Mouse (Mus musculus): Measurements from ENCODE around the gene Gm3448. TPM values are rescaled to one million over a fixed set of nuclear protein-coding genes. Genes with fewer than 3 reads are reported as not detected.
"Not testable (repeated sequence)": the region's sequence is repeated elsewhere in the genome, so short reads cannot be mapped to it uniquely, and the experiment has no call there.

Gm3448 gene
- 5.7 and 5.8 TPM in 2 replicates for polyA plus RNA-seq (2015; fragmentation: Nextera tagmentation; extraction: Ambion mirVana)

DNA sequence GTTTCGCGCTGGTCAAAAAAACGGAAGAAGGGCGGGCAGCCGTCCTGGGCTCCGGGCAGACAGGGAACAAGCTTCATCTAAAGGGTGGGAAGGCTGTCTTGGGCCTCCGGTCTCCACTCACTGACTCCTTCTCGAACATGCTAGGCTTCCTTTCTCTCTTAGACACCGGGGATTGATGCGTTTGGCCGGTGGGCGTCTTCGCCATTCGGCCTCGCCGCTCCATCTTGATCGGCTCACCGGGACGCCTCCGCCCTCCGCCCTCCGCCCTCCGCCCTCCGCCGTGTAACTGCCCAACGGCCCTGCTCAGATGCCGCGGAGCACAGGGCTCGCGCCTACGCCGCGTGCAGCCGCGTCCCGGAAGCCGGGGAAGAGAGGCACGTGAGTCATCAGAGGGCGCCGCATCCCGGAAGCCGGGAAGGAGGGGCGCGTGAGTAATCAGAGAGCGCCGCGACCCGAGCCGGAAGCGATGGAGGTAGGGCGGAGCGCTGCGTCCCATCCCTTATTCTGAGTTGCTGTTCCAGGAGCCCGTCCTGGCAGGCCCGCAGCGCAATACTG is at the start of gene Gm3448, which contains the start of the genes Ermard and Tcte3:
TSS of gene Gm3448 (minus strand) at position 363 of the 555 bp plus-strand sequence.
TSS of gene Ermard (plus strand) at position 34 of the 555 bp plus-strand sequence.
TSS of gene Tcte3 (minus strand) at position 314 of the 555 bp plus-strand sequence.
- H3K36me3 ChIP-seq; H3K4me1 ChIP-seq (replicated peaks); H3K27ac ChIP-seq; H3K4me2 ChIP-seq (replicated peaks); H3K9me3 ChIP-seq; H3K27me3 ChIP-seq; H3K9ac ChIP-seq (replicated peaks): not testable (repeated sequence)
- peak; percentile 99 for ATAC-seq
- 0% methylated on average over 15 of the region's 56 CpGs for WGBS
- H3K4me3 ChIP-seq (replicated peaks): 0 out of 2 replicates have a peak within 1 kb of the TSS, but pooled peaks have one; percentile 21

DNA sequence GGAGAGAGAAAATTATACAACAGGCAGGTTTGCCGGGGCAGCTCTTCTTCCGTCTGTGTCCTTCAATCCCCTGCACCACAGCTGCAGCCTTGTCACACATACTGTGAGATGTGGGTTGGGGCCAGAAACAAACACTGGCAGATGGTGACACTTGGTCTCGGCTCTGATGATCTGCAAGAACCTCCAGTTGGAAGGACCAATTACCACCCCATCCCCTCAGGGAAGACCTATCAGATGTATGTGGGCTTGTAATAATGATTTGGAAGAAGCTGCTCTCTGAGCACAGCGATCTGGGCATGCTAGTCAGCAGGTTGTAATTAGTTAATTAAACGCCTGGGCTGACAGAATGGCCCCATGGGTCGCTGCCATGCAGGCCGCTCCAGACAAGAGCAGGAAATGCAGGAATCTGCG is 47.3 kb upstream of the Gm3448 start:
- Histone ChIP-seq H3K4me1 (replicated peaks) (peaks cover 19% of the 10 kb centered on the region), H3K4me3 (replicated peaks) (no peak overlapping the region), H3K4me2 (replicated peaks) (no peak overlapping the region), H3K9ac (replicated peaks) (no peak overlapping the region), H3K27ac (peak overlapping the region; percentile 71), H3K9me3 (no peaks in the 10 kb centered on the region), H3K27me3 (no peaks in the 10 kb centered on the region), H3K36me3 (no peaks in the 10 kb centered on the region)
- peak; percentile 78 for ATAC-seq
- WGBS: 17% methylated on average over 8 of the region's 8 CpGs

DNA sequence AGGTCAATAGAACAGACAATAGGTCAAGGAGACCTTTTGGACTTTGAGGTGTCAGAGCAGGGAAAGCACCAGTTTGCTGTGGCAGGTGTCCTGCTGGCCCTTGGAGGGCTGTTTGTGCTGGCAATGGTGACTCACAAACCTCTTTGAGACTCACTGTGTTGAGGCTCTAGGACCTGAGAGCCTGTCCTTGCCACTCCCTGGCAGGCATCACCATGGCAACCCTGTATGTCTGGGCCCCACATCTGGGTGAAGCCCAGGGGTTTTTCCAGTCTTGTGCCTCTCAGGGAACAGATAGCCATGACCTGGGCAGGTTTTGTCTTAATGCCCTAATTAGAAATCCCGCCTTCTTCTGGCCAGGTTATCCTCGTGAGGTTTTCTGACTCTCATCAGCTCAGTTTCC is 46.8 kb upstream of the Gm3448 start:
- Histone ChIP-seq H3K27ac (peak overlapping the region; percentile 71), H3K4me3 (replicated peaks) (no peak overlapping the region), H3K4me2 (replicated peaks) (no peak overlapping the region; the same call in 1 of the 2 replicates), H3K36me3 (no peaks in the 10 kb centered on the region), H3K27me3 (no peaks in the 10 kb centered on the region), H3K4me1 (replicated peaks) (peaks cover 17% of the 10 kb centered on the region), H3K9me3 (no peaks in the 10 kb centered on the region), H3K9ac (replicated peaks) (no peak overlapping the region; the same call in 1 of the 2 replicates)
- ATAC-seq: peak; percentile 58
- WGBS: 18% methylated on average over 2 of the region's 2 CpGs

DNA sequence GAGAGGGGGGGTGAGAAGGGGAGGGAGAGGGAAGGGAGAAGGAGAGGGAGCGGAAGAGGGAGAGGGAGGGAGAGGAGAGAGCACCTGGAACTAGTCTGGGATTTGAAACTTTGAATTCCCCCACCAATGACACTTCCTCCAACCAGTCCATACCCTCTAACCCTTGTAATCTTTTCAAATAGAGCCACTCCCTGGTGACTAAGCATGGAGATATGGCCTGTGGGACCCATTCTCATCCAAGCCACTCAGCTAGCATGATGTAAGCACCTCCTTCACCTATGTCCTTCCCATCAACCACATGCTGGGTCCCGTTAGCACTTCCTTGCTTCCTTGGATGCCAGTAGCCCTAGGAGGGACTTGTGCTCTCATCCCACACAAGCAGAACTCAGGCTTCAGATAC is 43.7 kb upstream of the Gm3448 start:
- ATAC-seq: no peak
- Histone ChIP-seq H3K4me2 (replicated peaks) (no peak overlapping the region), H3K27ac (no peak overlapping the region), H3K36me3 (no peaks in the 10 kb centered on the region), H3K4me1 (replicated peaks) (peaks cover 17% of the 10 kb centered on the region), H3K9me3 (no peaks in the 10 kb centered on the region), H3K9ac (replicated peaks) (no peak overlapping the region), H3K4me3 (replicated peaks) (no peak overlapping the region), H3K27me3 (no peaks in the 10 kb centered on the region)
- WGBS: 77% methylated on average over 2 of the region's 2 CpGs

DNA sequence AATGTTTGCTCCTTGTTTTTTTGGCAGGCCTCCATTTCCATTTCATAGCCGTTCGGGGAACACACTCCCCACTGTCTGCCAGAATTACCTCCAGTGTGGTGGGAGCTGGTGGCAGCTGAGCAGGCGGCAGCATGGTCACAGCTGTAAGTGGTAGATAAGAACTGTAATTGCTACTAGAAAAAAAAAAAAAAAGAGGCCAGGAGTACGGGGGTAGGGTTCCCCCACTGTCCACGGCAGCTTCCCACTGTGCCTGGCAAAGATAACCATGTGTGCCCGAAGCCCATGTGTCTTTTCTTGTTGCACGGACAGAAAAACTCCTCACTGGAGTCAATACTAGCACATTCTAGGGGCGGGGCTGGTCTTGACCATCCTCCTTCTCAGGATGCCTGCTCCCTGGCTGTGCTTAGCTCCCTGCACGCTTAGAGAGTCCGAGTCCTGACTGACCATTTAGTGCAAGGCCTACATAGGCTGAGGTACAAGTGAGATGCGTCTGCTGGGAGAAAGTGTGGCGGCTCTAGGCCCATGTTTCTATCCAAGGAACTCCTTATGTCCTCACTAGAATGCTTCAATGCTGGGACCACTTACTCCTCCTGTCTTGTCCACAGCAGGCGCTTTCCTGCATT is 43.0 kb upstream of the Gm3448 start:
- ATAC-seq: peak; percentile 43
- Histone ChIP-seq H3K27me3 (no peaks in the 10 kb centered on the region; the same call in 1 of the 2 replicates), H3K4me1 (replicated peaks) (peaks cover 17% of the 10 kb centered on the region), H3K36me3 (no peaks in the 10 kb centered on the region), H3K4me3 (replicated peaks) (no peak overlapping the region), H3K4me2 (replicated peaks) (no peak overlapping the region), H3K9ac (replicated peaks) (no peak overlapping the region), H3K9me3 (no peaks in the 10 kb centered on the region), H3K27ac (no peak overlapping the region)
- WGBS: 74% methylated on average over 13 of the region's 13 CpGs

DNA sequence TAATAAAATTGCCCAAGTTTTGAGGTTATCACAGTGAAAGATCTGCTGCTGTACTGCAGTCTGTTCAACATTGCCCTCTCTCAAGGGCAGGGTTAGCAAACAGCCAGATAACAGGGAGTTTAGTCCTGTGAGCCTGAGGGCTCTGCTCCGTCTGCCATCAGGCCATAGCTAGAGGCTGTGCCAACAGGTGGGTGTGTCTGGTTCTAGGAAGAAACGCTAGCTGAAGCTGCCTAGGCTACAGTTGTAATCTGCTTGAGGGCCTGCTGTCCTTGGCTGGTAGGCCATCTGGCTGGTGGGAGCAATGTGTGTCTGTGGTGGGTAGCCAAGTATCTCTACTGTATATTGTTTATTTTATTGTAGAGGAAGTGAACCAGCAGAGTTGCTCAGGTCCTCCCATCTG is 36.2 kb upstream of the Gm3448 start:
- H3K4me3 ChIP-seq (replicated peaks): no peak overlapping the region

DNA sequence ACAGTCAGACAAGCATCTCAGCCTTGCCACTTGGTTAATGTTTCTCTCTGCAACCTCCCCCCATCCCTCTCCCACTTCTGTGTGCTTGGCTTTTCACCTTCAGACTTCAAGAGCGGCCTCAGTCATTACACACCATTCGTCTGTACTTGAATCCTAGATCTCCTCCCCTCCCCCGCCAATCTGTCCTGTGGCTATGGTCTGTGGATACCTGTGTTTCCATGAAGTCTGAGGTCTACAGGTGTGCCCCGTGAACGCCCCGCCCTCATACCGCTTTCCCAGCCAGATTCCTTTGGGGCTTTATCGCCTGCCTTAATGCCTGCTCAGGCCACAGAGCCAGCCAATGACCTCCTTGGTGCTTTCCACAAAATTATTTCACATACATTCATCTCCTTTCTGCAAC is 33.7 kb upstream of the Gm3448 start:
- Histone ChIP-seq H3K36me3 (no peaks in the 10 kb centered on the region), H3K4me3 (replicated peaks) (no peak overlapping the region), H3K4me2 (replicated peaks) (no peak overlapping the region), H3K9me3 (no peaks in the 10 kb centered on the region), H3K4me1 (replicated peaks) (0 out of 2 replicates have a peak, but pooled peaks cover 2% of the 10 kb centered on the region), H3K27me3 (peaks cover 4% of the 10 kb centered on the region; the same call in 1 of the 2 replicates), H3K9ac (replicated peaks) (no peak overlapping the region), H3K27ac (no peak overlapping the region)
- WGBS: 88% methylated on average over 8 of the region's 8 CpGs
- no peak for ATAC-seq

More for the DNA sequence above, 36.2 kb upstream of the Gm3448 start:
- no peaks in the 10 kb centered on the region for H3K9me3 ChIP-seq
- no peak overlapping the region for H3K9ac ChIP-seq (replicated peaks)
- WGBS: 60% methylated on average over 2 of the region's 2 CpGs
- ATAC-seq: no peak
- 0 out of 2 replicates have a peak, but pooled peaks cover 2% of the 10 kb centered on the region for H3K4me1 ChIP-seq (replicated peaks)
- H3K27me3 ChIP-seq: peaks cover 4% of the 10 kb centered on the region; the same call in 1 of the 2 replicates
- H3K27ac ChIP-seq: no peak overlapping the region
- no peak overlapping the region for H3K4me2 ChIP-seq (replicated peaks)
- H3K36me3 ChIP-seq: no peaks in the 10 kb centered on the region

DNA sequence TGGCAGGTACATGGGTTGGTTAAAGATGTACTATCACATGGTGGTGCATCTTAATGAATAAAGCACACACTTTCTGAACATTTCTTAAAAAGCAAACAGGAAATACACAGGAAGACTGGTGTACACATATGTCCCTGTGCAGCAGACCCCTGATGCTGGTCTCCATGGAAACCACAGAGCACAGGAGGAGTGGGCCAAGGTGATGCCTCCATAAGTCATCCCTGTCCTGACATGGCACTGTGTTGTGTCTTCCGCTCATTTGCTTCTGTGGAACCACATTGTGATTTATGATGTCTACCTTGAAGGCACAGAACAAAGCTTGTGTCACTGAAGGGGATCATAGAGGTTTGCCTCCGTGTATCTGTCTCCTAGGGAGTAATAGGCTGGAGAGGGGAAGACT is 30.9 kb upstream of the Gm3448 start:
- ATAC-seq: no peak
- no peak overlapping the region for H3K27ac ChIP-seq
- H3K27me3 ChIP-seq: peaks cover 4% of the 10 kb centered on the region; the same call in 1 of the 2 replicates
- 0 out of 2 replicates have a peak, but pooled peaks cover 2% of the 10 kb centered on the region for H3K4me1 ChIP-seq (replicated peaks)
- H3K4me2 ChIP-seq (replicated peaks): no peak overlapping the region
- H3K4me3 ChIP-seq (replicated peaks): no peak overlapping the region
- no peaks in the 10 kb centered on the region for H3K9me3 ChIP-seq
- H3K36me3 ChIP-seq: no peaks in the 10 kb centered on the region
- H3K9ac ChIP-seq (replicated peaks): no peak overlapping the region; the same call in 1 of the 2 replicates
- 94% methylated on average over 2 of the region's 2 CpGs for WGBS

DNA sequence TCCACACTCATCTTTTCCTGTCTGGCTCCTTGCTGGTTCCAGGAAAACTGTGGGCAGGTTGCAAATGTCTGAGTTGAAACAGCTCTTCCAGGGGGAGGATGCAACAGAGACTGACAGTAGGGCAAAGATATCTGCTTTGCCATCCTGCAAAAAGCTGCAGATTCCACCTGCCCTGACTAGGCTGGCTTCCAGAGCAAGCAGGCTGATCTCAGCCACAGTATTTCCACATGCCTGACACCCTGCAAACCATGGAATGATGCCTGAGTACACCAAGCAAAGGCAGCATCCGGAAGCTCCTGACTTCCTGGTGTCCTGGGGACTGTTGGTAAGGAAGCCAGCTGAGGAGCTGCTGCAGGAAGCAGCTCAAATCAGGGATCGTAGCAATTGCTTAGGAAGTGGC is 27.8 kb upstream of the Gm3448 start:
- Histone ChIP-seq H3K4me3 (replicated peaks) (no peak overlapping the region), H3K4me1 (replicated peaks) (peaks cover 8% of the 10 kb centered on the region), H3K36me3 (peaks cover 3% of the 10 kb centered on the region; the same call in 1 of the 2 replicates), H3K9ac (replicated peaks) (no peak overlapping the region), H3K4me2 (replicated peaks) (no peak overlapping the region), H3K27me3 (peaks cover 4% of the 10 kb centered on the region; the same call in 1 of the 2 replicates), H3K9me3 (no peaks in the 10 kb centered on the region), H3K27ac (no peak overlapping the region)
- no peak for ATAC-seq
- WGBS: 81% methylated on average over 2 of the region's 2 CpGs

DNA sequence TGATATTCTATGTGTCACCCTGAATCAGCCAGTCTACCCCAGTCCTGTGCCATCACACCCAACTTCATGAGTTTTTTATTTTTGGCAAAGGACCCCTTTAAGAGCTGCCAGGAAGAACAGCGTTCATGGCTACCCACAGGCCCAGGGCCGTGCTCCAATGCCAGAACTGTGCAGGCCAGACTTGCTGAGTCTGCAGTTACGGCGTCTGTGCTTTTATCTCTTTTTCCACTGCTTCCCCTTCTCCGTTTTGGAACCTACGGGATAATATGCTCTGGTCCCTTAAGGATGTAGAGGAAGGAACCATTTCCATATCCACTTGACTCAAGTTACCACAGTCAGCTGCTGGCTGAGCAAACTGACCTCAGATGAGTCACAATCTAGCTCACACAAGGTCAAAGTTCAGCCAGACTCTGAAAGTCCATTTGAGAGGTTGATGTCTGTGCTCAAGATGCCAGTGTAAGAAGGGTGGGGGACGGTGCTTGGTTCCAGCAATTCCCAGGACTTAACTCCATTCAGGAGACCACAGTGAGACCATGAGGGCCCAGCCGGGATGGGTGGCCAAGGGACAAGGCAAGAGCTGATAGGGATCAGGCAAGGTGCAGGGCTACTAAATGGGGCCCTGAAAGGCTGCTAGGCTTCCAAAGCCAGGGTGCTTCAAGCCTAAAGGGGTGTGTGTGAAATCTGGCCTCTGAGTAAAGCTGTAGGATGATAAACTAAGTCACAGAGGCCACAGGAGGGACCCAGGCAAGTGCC is 26.9 kb upstream of the Gm3448 start:
- no peak overlapping the region for H3K4me3 ChIP-seq (replicated peaks)
- no peaks in the 10 kb centered on the region for H3K9me3 ChIP-seq
- 81% methylated on average over 8 of the region's 8 CpGs for WGBS
- H3K36me3 ChIP-seq: peaks cover 12% of the 10 kb centered on the region
- no peak overlapping the region for H3K27ac ChIP-seq
- ATAC-seq: no peak
- no peak overlapping the region for H3K9ac ChIP-seq (replicated peaks)
- peaks cover 8% of the 10 kb centered on the region for H3K4me1 ChIP-seq (replicated peaks)
- peaks cover 4% of the 10 kb centered on the region; the same call in 1 of the 2 replicates for H3K27me3 ChIP-seq
- H3K4me2 ChIP-seq (replicated peaks): no peak overlapping the region

DNA sequence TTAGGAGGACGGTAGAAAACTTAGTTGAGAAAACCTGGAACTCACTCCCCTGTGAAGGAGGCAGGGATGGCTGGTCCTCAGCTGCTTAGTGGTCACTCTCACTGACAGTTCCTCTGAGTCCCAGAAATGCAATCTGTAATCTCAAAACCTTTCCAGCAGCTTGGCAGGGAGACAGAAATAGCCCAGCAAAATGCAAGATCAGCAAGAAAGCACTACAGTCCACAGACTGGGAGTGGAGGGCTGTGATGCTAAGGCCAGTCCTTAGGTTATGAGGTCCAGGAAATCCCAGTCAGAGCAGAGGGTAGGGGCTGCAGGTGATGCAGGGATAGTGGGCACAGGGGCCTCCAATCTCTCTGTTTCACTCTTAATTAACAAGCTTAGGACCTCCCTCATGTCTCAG is 25.6 kb upstream of the Gm3448 start:
- no peak overlapping the region for H3K27ac ChIP-seq
- no peak overlapping the region for H3K9ac ChIP-seq (replicated peaks)
- WGBS: 67% methylated on average over 1 of the region's 1 CpGs

DNA sequence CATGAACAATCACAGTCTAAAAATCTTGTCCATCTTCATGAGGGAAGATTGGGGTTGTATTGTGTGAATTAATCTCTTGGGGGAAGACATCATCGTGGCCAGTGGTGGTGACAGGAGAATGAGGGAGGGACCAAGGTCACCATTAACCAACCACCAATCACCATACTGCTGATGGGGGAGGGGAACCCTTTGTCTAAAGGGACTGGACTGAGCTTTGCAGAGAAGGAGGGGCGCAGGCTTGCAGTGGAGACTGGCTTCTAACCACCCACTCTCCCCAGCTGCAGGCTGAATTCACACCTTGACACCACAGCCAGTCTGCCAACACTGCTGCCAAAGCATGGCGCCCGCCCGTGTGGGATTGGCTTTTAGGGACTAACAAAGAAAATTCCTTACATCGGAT is 24.7 kb upstream of the Gm3448 start:
- Histone ChIP-seq H3K4me1 (replicated peaks) (peaks cover 8% of the 10 kb centered on the region), H3K9me3 (no peaks in the 10 kb centered on the region), H3K27me3 (peaks cover 4% of the 10 kb centered on the region; the same call in 1 of the 2 replicates), H3K4me2 (replicated peaks) (peak overlapping the region; percentile 41), H3K9ac (replicated peaks) (peak overlapping the region; percentile 59), H3K4me3 (replicated peaks) (peak overlapping the region; percentile 22), H3K36me3 (peaks cover 34% of the 10 kb centered on the region), H3K27ac (peak overlapping the region; percentile 69)
- ATAC-seq: peak; percentile 91
- 39% methylated on average over 6 of the region's 6 CpGs for WGBS

More for the DNA sequence above, 25.6 kb upstream of the Gm3448 start:
- Histone ChIP-seq H3K4me2 (replicated peaks) (no peak overlapping the region), H3K9me3 (no peaks in the 10 kb centered on the region), H3K4me1 (replicated peaks) (peaks cover 8% of the 10 kb centered on the region), H3K4me3 (replicated peaks) (no peak overlapping the region), H3K36me3 (peaks cover 25% of the 10 kb centered on the region), H3K27me3 (peaks cover 4% of the 10 kb centered on the region; the same call in 1 of the 2 replicates)
- ATAC-seq: no peak
